Comparison of ENCODE assay signal across 8 mouse cellular contexts in genomic region chr1:131155456-131155855, GRCm38 (mm10). TPM values are rescaled to one million over a fixed set of nuclear protein-coding genes. Genes with fewer than 3 reads are reported as not detected.
DNase-seq lines count a peak whose midpoint lies in the region; ATAC-seq and TF ChIP-seq lines count a peak whose summit lies in the region.

No protein-coding gene starts in this region.

- no peaks in the 10 kb centered on the region; the same call in 1 of the 2 replicates for H3K4me1 ChIP-seq in cerebellum, adult 2 months (ENCODE audit: control insufficient read depth, insufficient read depth, low read length)
- no peaks in the 10 kb centered on the region for H3K4me1 ChIP-seq in midbrain, postnatal 0 days (ENCODE audit: insufficient read depth, low read length)

- H3K36me3 ChIP-seq in midbrain, postnatal 0 days (ENCODE audit: insufficient read depth, low read length), result peaks cover 7% of the 10 kb centered on the region

- TF ChIP-seq CTCF in cerebellum, adult 2 months (IDR thresholded peaks at IDR 0.05; ENCODE audit: borderline replicate concordance, insufficient read depth, low read depth, low read length), result peak; percentile 78
- peak; percentile 87 for TF ChIP-seq CTCF in layer of hippocampus, adult 2 months (conservative IDR thresholded peaks at IDR 0.05)
- peak; percentile 89 for TF ChIP-seq CTCF in midbrain, postnatal 0 days (IDR thresholded peaks at IDR 0.05)

- no peak overlapping the region for H3K4me3 ChIP-seq in cerebellum, adult 2 months (replicated peaks; ENCODE audit: insufficient read depth, low read depth, low read length)
- H3K4me3 ChIP-seq in layer of hippocampus, adult 2 months, result no peak overlapping the region
- no peak overlapping the region for H3K4me3 ChIP-seq in midbrain, postnatal 0 days (ENCODE audit: low read depth, low read length)

- no peaks in the 10 kb centered on the region for H3K9me3 ChIP-seq in midbrain, postnatal 0 days (ENCODE audit: low read length)

- H3K9ac ChIP-seq in midbrain, postnatal 0 days (replicated peaks; ENCODE audit: low read length, poor library complexity, severe bottlenecking), result no peak overlapping the region

- H3K4me2 ChIP-seq in midbrain, postnatal 0 days (ENCODE audit: low read depth, low read length, poor library complexity, severe bottlenecking), result no peak overlapping the region

- 58% methylated on average over 2 of the region's 2 CpGs for WGBS in cerebellum, adult 2 months
- WGBS in midbrain, postnatal 0 days, result 58% methylated on average over 2 of the region's 2 CpGs

- no peak for TF ChIP-seq POLR2A in cerebellum, adult 2 months (IDR thresholded peaks at IDR 0.05; ENCODE audit: borderline replicate concordance, insufficient read depth, low read length)

- ATAC-seq in midbrain, postnatal 0 days (ENCODE audit: low FRiP score), result no peak

- no peaks in the 10 kb centered on the region for H3K27me3 ChIP-seq in cerebellum, adult 2 months (ENCODE audit: control insufficient read depth, insufficient read depth, low read length)
- H3K27me3 ChIP-seq in midbrain, postnatal 0 days (ENCODE audit: insufficient read depth, low read length), result no peaks in the 10 kb centered on the region

- peak; percentile 40 to 48 for DNase-seq in cerebellum, adult 2 months
- DNase-seq in cerebellum, adult 11 months, result no peak
- DNase-seq in layer of hippocampus, adult 2 months (ENCODE audit: low spot score in 2 of 2), result peak in 1 of 2 experiments; percentile 67
- no peak for DNase-seq in layer of hippocampus, adult 18-20 months (ENCODE audit: low spot score in 2 of 2)
- peak; percentile 58 for DNase-seq in R1 (ENCODE audit: low read depth, low spot score)
- DNase-seq in fibroblast of lung, adult 2 months (ENCODE audit: low read depth), result peak; percentile 25
- DNase-seq in midbrain, postnatal 0 days (ENCODE audit: low spot score), result peak; percentile 30
- DNase-seq in frontal cortex, postnatal 36 days (ENCODE audit: low spot score in 2 of 2), result no peak

- no peak overlapping the region for H3K27ac ChIP-seq in cerebellum, adult 2 months (ENCODE audit: insufficient read depth, low read length)
- H3K27ac ChIP-seq in layer of hippocampus, adult 2 months, result no peak overlapping the region
- no peak overlapping the region for H3K27ac ChIP-seq in midbrain, postnatal 0 days (ENCODE audit: low read depth, low read length)

RNA-seq across cellular contexts. Expression of gene Eif2d, which starts 2.5 kb away (rescaled TPM):
- polyA plus RNA-seq in cerebellum, adult 2 months (2012; rRNA removed), result 53.8 and 54.5 TPM in 2 replicates
- 10 to 100 TPM; 41.2 to 48.6 TPM for total RNA-seq in layer of hippocampus, adult 2 months (2021)
- total RNA-seq in layer of hippocampus, adult 18-20 months (2021), result 10 to 100 TPM; 37.0 to 38.3 TPM
- total RNA-seq in midbrain, postnatal 0 days (2014; rRNA removed), result 29.2 and 32.3 TPM in 2 replicates
- 43.2 and 43.4 TPM in 2 replicates for polyA plus RNA-seq in midbrain, postnatal 0 days (2015; fragmentation: Nextera tagmentation; extraction: Ambion mirVana)

RNA-seq across cellular contexts. Expression of gene Dyrk3, which starts 17.3 kb away (rescaled TPM):
- polyA plus RNA-seq in cerebellum, adult 2 months (2012; rRNA removed), result 2.9 and 4.1 TPM in 2 replicates
- 10 to 100 TPM; 19.2 to 21.7 TPM for total RNA-seq in layer of hippocampus, adult 2 months (2021)
- 10 to 100 TPM; 17.4 to 20.2 TPM for total RNA-seq in layer of hippocampus, adult 18-20 months (2021)
- total RNA-seq in midbrain, postnatal 0 days (2014; rRNA removed), result 10.6 and 12.0 TPM in 2 replicates
- 13.0 and 13.4 TPM in 2 replicates for polyA plus RNA-seq in midbrain, postnatal 0 days (2015; fragmentation: Nextera tagmentation; extraction: Ambion mirVana)

RNA-seq across cellular contexts. Expression of gene Mapkapk2, which starts 57.8 kb away (rescaled TPM):
- polyA plus RNA-seq in cerebellum, adult 2 months (2012; rRNA removed), result 34.0 and 35.8 TPM in 2 replicates
- total RNA-seq in layer of hippocampus, adult 2 months (2021), result 10 to 100 TPM; 28.4 to 29.4 TPM
- 10 to 100 TPM; 32.2 to 33.8 TPM for total RNA-seq in layer of hippocampus, adult 18-20 months (2021)
- total RNA-seq in midbrain, postnatal 0 days (2014; rRNA removed), result 44.2 and 48.1 TPM in 2 replicates
- polyA plus RNA-seq in midbrain, postnatal 0 days (2015; fragmentation: Nextera tagmentation; extraction: Ambion mirVana), result 13.7 and 13.8 TPM in 2 replicates

Comparison
In these comparisons a context has a peak if more than half of its experiments do, and no peak if none do; other contexts are left out.
1. DNase-seq: peak in cerebellum, adult 2 months (2 of 2), R1 (single experiment), fibroblast of lung, adult 2 months (single experiment) and midbrain, postnatal 0 days (single experiment); none in cerebellum, adult 11 months (single experiment), layer of hippocampus, adult 18-20 months (0 of 2) and frontal cortex, postnatal 36 days (0 of 2).
2. Peak in every context shown above with its lines, with median percentiles within 50 percentile points of each other: CTCF ChIP-seq.